Mouse (Mus musculus) B cell, adult 2 months (primary cell): ENCODE measurements at regions not wholly inside any gene's neighbourhood (a gene's known extent, or its start where the extent isn't known, plus 50 kb on each side); places are given as distances from the start of the nearest gene placed in this dataset.

Experiments used
- DNase-seq, 2 experiments: peaks; one replicate each; pipeline ENCODE4 v3.0.0; 2022

GRCm38 (mm10) chr5:39557376-39558001, 197.8 kb downstream of the Hs3st1 start:
- DNase-seq, result no peak

GRCm38 (mm10) chr5:39537044-39537443, 218.2 kb downstream of the Hs3st1 start:
- no peak for DNase-seq

GRCm38 (mm10) chr5:39536351-39536750, 218.9 kb downstream of the Hs3st1 start:
- no peak for DNase-seq

GRCm38 (mm10) chr5:39510246-39510645, 245.0 kb downstream of the Hs3st1 start:
- no peak for DNase-seq

- DNase-seq, result no peak
Measured at GRCm38 (mm10) chr5:39482756-39483155, 272.5 kb downstream of the Hs3st1 start.

- DNase-seq, result no peak
Measured at GRCm38 (mm10) chr5:39458116-39458525, 297.2 kb downstream of the Hs3st1 start.

- DNase-seq, result no peak
Measured at GRCm38 (mm10) chr5:39453706-39454105, 301.6 kb downstream of the Hs3st1 start.

- no peak for DNase-seq
Measured at GRCm38 (mm10) chr5:39440817-39441216, 314.5 kb downstream of the Hs3st1 start.

- no peak for DNase-seq
Measured at GRCm38 (mm10) chr5:39437463-39438201, 317.6 kb downstream of the Hs3st1 start.

- DNase-seq, result no peak
Measured at GRCm38 (mm10) chr5:39426053-39426452, 329.2 kb downstream of the Hs3st1 start.

GRCm38 (mm10) chr5:39423720-39424119, 331.6 kb downstream of the Hs3st1 start:
- no peak for DNase-seq

- DNase-seq, result no peak
Measured at GRCm38 (mm10) chr5:39418795-39419194, 336.5 kb downstream of the Hs3st1 start.

GRCm38 (mm10) chr5:39417845-39418154, 337.5 kb downstream of the Hs3st1 start:
- DNase-seq, result no peak

GRCm38 (mm10) chr5:39417121-39417844, 338.0 kb downstream of the Hs3st1 start:
- no peak for DNase-seq

GRCm38 (mm10) chr5:39416597-39417023, 338.7 kb downstream of the Hs3st1 start:
- DNase-seq, result no peak

GRCm38 (mm10) chr5:39412756-39413155, 342.5 kb downstream of the Hs3st1 start:
- DNase-seq, result no peak

GRCm38 (mm10) chr5:39390391-39390987, 364.8 kb downstream of the Hs3st1 start:
- no peak for DNase-seq

- no peak for DNase-seq
Measured at GRCm38 (mm10) chr5:39384410-39384809, 370.9 kb downstream of the Hs3st1 start.

GRCm38 (mm10) chr5:39374199-39374598, 381.1 kb downstream of the Hs3st1 start:
- DNase-seq, result no peak

- no peak for DNase-seq
Measured at GRCm38 (mm10) chr5:39348680-39349079, 406.6 kb downstream of the Hs3st1 start.

- no peak for DNase-seq
Measured at GRCm38 (mm10) chr5:39347019-39347418, 408.3 kb downstream of the Hs3st1 start.

- DNase-seq, result no peak
Measured at GRCm38 (mm10) chr5:39337917-39338316, 417.4 kb downstream of the Hs3st1 start.

GRCm38 (mm10) chr5:39336484-39336985, 418.7 kb downstream of the Hs3st1 start:
- no peak for DNase-seq
